Mouse (Mus musculus): ENCODE results near the gene Fntb.
"Not testable (repeated sequence)": the region's sequence is repeated elsewhere in the genome, so short reads cannot be mapped to it uniquely, and the experiment has no call there.

Fntb gene

DNA sequence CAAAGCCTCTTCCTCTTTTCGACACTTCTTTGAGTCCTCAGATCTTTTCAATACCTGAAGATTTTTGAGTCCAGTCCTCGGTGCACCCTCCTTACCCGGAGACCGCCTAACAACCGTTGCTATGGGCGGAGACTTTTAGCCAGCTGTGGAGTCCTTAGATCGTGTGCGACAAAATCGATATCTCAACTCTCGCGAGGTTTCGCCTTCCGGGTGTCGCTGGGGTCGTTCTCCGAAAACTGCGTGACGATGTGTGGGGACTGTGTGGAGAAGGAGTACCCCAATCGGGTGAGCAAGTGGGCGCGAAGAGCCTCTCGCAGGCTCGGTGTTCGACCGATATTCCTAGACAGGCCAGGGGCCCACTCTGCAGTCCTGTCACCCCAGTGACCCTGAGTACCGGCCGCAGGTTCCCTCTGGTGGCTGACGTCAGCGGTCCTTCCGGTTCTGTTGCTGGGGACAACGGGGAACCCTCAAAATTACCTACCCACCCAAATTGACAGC lies at the start of gene Fntb, which contains the start of gene Churc1:
TSS of gene Fntb (plus strand) at position 236 of the 498 bp plus-strand sequence.
TSS of gene Churc1 (plus strand) at position 185 of the 498 bp plus-strand sequence.
- peak; percentile 84 to 90 for DNase-seq (ENCODE audit: low spot score in 2 of 2)

DNA sequence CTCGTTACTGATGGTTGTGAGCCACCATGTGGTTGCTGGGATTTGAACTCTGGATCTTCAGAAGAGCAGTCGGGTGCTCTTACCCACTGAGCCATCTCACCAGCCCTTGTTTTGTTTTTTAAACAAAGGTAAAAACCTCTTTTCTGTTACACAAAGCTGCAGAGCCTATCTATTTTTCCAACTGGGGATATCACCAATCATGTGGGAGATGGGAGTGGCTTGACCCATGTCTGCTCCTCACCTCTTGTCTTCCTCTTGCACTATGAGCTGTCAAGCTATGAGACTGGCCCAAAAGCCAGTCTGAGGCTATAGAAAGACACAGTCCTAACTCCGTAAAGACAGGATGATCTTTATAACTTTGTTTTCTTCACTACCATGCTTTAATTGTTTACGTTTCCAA lies 47.0 kb upstream of the Fntb start:
- DNase-seq (ENCODE audit: low spot score in 2 of 2) = no peak

DNA sequence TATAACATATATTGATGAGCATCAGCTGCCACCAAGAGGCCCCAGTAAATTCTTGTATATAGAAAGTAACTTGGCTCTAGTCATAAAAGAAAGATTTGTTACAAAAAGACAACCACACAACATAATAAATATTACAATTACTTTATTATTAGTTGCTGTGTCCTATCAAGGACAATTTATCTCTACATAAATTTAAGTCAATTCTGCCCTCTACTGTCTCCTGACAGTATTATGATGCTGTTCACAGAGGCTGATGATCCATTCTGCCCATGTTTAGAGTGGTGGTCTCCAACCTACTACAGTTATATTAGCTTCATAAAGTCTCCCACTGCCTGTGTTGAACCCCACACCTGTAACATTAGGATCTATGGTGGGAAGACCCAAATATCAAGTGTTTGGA lies 44.8 kb upstream of the Fntb start:
- no peak for DNase-seq (ENCODE audit: low spot score in 2 of 2)

DNA sequence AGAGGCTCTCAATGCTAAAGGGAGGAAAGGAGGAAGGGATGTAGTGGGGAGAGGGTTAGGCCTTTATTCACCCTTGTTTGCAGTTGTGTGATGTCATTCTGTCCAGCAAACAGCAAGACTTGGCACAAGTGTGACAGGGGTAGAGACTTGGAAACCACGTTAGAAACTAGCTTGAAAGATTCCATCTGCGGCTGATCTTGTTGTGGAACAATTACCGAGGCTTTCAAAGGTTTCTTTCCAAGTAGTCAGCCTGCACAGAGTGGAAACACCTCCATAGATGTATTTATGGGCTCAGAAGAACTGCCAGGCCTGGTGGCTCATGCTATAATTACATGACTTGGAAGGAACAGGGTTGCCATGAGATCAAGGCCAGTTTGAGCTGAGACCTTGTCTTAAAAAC lies 43.4 kb upstream of the Fntb start:
- no peak for DNase-seq (ENCODE audit: low spot score in 2 of 2)

DNA sequence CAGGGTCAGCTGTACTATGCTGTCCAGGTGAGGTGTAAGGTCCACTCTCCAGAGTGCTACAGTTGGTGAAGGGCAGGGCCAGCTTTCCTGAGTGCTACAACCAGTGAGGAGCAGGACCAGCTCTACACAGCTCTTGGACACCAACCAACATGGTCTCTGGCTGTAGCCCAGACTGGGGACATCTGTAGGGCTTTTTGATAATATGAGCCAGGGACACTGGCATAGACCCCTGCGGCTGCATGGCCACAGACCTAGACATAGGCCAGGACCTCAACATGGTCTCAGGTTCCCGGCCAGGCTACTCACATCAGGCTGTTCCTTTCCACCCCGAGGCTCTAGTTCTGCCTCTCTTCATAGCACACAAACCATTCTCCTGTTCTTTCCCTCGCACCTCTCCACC lies 37.4 kb upstream of the Fntb start:
- no peak for DNase-seq (ENCODE audit: low spot score in 2 of 2)

DNA sequence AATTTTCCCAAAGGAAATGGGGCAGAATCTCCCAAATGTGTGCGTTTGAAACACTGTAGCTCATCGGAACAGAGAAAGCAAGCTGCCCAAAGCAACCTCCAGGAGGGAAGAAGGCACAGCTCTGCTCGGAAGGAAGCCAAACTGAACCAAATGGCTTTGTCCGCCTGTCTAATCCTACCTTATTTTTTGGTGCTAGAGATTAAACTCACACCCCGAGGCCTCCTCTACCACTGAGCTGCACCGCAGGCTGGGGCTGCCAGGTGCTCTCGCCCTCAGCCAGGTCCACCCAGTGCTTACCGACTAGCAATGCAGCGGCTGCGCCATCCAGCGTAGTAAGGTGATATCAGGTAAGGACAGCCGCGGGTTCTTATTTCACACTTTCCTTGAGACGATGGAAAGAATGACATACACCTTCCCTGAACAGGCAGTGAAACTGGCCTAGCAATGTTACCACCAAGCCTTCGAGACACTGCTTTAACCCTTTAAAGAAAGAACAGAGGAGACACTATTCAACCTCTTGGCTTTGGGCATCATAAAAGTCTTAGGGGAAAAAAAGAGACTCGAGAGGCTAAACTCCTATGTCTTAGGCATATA lies 14.4 kb upstream of the Fntb start:
- DNase-seq (ENCODE audit: low spot score in 2 of 2) = no peak

DNA sequence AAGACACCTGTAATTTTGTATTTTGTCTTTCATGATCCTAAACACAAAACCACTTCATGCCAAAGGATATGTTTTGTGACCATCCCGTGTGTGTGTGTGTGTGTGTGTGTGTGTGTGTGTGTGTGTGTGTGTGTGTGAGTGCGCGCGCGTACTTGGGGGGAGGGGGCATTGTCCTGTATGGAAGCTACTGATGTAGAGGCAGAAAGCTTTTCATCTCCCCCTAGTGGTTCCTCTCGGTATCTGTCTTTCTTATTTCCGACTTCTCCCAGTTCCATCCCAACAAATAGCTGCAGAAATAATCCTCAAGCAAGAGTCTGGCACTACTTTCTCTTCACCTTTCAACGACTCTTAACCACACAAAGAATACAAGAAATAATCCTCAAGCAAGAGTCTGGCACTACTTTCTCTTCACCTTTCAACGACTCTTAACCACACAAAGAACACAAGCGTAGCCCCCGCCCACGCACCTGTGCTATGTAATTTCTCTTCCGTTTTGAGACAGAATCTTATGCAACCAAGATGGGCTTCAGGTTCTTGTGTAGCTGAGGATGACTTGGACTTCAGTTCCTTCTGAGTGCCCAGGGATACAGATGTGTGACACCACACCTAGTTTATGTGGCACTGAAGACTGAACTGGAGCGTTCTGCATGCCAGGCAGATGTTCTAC lies 12.6 kb upstream of the Fntb start:
- DNase-seq (ENCODE audit: low spot score in 2 of 2) = no peak

DNA sequence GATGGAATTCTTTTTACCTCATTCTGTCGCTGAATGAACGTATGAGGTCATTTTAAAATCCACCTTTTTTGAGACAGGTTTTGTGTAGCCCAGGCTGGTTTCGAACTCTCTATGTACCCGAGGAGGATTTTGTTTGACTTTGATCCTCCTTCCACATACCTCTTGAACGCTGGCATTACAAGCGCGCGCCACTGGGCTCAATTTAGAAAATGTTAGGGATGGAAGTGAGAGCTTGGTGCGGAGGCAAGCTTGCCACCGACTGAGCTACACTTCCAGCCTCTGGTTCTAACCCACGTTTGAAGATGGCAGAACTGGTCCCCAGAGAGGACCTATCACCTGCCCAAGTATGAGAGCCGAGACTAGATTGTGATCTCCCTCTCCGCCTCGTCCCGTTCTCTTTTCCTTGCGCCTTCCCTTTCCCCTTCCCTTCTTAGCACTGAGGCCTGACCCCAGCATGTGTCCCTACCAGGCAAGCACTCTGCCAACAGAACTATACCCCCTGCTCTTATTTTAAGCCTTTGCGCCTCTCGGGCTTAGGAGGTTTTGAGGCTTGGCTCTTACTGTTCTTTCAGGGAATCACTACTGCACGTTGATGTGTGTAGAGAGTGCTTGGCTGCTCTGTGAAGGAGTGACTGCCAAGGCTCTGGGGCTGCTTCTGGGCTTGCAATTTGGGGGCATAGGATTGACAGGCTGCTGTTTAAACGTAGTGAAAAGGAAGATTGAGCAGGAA lies 677 bp downstream of the Fntb start:
- DNase-seq (ENCODE audit: low spot score in 2 of 2) = peak in 1 of 2 experiments; percentile 9

DNA sequence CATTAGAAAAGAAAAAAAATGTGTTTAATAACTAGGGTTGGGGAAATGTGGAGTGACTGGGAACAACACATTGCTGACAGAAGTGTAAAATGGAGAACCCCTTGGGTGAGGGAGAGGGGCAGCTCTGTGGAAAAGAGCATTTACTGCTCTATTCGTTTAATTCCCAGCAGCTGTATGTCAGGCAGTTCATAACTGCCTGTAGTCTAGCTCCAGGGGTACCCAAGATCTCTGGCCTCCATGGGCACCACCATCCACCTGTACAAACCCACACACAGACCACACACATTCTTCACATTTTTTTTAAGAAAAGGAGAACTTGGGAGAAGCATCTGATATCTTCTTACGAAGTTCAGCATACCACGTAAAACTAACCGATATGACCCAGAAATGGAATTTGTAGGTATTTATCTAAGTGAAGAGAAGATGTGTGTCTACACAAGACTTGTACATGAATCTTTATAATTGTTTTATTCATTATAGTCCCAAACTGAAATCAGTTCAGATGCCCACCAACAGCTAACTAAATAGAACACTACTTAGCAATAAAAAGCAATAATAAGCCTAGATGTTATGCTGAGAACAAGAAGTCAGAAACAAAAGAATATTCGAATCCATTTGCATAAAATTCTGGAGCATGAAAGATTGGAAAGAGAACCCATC lies 5.6 kb downstream of the Fntb start:
- DNase-seq (ENCODE audit: low spot score in 2 of 2) = no peak

DNA sequence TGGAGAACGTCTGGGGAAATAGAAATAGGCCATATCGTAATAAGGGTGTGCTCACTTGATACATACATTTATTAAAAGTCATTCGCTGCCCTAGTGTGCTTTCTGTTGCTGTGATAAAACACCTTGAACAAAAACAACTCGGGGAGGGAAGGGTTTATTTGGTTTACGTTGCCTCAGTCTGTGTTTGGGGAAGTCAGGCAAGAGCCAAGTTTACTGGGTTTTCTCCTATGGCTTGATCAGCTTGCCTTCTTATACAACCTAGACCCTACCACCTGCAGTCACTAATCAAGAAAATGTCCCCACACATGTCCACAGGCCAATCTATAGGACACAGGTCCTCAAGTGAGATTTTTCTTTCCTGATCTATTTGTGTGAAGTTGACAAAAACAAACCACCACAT lies 6.2 kb downstream of the Fntb start:
- DNase-seq (ENCODE audit: low spot score in 2 of 2) = no peak

DNA sequence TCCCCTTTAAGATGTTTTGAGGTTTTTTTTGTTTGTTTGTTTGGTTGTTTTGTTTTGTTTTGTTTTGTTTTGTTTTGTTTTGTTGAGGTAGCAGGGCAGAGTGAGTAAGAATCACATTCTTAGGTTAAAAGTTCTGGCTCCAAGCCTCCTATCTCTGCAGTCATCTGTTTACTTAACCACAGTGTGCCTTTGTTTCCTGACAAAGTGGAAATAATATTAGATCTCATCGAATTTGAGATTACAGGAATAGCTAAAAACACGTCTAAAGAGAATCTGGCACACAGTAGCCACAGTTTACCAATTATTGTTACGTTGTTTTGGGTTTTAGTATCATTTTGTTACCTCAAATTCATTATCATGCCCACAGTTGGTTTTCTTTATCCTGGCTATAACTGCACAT lies 9.3 kb downstream of the Fntb start:
- DNase-seq (ENCODE audit: low spot score in 2 of 2) = no peak

DNA sequence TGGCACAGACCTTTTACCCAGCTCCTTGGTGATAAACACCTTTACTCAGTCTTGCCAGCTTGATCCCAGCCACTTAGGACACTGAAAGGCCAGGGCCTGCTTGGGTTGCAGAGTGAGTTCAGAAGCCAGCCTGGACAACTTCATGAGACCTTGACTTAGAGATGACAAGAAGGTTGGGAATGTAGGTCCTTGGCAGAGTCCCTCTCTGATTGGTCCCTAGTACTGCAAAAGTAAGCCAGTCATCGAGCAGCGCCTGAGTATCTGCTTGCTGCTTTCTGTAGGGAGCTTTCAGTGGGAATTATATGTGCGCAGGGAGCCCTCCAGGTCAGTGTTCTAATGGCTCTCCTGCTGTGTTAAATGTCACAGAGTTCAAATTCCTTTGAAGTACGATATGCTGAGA lies 9.7 kb downstream of the Fntb start:
- no peak for DNase-seq (ENCODE audit: low spot score in 2 of 2)

DNA sequence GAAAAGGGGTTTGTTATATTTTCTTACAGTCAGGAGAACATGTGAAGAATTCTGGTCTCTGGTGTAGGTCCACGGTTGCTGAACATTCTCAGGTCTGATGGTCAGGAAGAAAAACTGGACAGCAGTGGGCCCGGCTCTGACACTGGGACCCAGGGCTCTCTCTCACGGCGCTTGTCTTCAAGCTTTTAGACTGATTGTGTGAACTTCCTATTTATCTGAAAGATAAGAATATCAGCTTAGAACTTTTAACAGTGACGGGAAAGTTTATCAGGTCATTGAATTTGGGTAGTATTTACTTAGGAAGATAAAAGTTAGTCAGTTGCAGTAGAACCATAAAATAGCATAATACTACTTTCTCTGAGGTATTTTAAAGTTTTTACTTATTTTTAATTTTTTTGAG lies 11.5 kb downstream of the Fntb start:
- no peak for DNase-seq (ENCODE audit: low spot score in 2 of 2)

DNA sequence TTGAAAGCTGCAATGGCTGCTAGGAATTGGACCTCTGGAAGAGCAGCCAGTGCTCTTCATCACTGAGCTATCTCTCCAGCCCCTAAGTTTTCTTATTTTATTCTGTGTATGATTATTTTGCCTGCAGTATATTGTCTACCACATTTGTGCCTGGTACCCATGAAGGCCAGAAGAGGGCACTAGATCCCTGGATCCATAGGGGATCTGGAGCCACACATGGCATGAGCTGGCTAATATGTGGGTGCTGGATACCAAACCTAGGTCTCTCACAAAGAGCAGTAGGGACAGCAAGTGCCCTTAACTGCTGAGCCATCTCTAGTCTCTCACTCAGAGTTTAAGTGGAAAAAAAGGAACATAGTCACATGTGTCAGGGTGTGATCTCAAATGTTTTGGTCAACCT lies 12.5 kb downstream of the Fntb start:
- no peak for DNase-seq (ENCODE audit: low spot score in 2 of 2)

DNA sequence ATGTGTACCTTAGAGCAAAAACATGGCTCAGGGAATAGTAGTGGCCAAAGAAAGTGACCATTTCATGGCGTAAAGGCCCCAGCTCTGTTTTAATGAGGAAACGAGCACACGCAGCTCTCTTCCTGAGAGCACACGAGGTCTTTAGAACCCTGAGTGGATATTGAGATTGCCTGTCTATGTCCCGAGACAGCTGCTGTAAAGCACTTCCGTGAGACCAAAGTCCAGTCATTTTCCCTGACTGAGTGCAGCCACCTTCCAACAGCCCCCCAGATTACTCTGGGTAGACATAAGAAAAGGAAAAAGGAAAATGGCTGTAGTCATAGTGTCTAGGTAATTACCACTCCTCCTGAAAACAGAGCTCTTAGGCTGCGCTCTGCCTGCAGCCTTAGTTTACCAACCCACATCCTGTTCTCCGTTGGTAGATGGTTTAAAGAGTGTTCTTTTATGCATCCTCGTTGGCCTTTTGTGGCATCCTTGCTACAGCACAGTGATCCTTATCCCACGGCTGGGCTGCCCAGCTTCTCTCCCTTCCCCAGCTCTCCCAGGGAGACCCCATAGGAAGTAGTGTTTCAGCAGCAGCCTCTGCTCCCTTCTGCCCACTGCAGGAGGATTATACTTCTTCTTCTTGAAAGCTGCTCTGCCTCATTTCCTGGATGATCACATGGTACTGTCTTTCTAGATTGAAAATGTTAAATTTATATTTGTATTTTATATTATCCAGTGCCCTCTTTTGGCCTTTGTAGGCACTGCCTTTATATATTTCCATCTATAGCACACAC lies 13.1 kb downstream of the Fntb start:
- no peak for DNase-seq (ENCODE audit: low spot score in 2 of 2)

DNA sequence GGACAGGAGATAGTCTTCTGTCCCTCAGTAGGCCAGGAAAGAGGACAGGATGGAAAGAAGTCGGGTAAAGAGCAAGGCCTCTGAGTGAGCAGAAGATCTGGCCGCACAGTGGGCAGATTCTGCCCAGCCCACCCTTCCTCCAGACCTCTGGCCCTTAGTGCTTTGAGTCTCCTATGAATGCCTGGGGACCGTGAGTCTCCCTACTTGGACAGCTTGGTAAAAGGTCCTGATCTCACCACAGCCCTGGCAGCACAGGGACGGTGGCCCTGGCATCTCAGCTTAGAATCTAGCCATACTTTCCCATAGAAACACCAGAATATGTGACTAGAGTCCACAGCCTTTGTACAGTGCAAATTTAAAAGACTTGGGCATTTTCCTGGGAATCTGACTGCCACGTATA lies 14.6 kb downstream of the Fntb start:
- DNase-seq (ENCODE audit: low spot score in 2 of 2) = no peak

DNA sequence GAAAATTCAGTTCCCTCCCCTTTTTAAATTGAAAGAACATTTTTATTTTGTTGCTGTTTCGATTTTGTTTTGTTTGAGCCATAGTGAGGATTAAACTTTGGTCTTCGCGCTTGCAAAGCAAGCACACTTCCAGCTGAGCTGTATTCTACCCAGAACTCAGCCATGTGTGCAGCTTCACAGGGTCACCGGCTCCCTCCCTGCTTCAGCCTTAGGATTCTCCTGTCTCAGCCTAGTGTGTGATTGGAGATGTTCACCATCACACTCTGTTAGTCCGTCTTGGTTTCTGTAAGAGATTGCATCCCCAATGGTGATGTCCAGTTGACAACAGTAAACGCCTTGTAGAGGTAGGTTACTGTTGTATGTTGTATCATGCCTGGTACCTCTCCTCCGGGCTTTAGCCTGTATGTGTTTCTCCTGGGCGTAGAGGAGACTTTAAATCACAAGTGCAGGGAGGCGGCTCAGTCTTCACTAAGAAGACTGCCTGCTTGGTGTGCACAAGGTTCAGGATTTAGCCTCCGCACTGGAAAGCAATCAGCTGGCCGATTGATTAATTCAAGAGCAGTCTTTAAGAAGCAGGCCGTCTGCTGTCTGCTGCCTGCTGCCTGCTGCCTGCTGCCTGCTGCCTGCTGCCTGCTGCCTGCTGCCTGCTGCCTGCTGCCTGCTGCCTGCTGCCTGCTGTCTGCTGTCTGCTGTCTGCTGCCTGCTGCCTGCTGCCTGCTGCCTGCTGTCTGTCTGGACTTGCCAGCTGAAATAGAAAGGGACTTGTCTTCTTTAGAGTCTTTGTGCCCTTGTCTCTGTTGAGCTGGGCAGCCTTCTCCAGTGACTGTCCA lies 15.5 kb downstream of the Fntb start:
- DNase-seq (ENCODE audit: low spot score in 2 of 2) = no peak

DNA sequence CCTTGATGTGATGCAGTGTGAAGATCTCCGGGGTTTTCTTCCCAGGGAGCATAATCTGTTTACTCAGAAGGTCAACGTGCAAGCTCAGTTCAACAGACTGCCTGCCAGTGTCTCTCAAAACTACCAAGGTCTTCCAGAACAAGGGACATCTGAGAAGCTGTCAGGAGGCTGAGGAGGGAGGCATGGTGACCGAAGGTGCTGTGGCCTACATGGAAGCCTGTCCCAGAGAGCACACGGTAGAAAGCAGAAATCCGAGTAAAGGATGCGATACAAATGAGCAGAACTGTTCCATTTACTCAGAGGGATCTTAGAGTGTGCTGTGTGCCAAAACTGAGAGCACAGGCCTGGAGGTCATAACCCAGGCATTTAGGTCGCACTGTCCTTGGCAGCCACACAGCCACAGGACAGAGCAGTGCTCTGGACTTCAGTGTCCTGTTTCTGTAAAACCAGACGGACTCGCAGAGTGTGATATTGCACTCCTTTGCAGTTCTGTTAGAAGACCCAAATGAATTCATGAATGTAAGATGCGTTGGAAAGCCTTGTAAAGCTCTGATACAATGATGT lies 18.7 kb downstream of the Fntb start:
- no peak for DNase-seq (ENCODE audit: low spot score in 2 of 2)

DNA sequence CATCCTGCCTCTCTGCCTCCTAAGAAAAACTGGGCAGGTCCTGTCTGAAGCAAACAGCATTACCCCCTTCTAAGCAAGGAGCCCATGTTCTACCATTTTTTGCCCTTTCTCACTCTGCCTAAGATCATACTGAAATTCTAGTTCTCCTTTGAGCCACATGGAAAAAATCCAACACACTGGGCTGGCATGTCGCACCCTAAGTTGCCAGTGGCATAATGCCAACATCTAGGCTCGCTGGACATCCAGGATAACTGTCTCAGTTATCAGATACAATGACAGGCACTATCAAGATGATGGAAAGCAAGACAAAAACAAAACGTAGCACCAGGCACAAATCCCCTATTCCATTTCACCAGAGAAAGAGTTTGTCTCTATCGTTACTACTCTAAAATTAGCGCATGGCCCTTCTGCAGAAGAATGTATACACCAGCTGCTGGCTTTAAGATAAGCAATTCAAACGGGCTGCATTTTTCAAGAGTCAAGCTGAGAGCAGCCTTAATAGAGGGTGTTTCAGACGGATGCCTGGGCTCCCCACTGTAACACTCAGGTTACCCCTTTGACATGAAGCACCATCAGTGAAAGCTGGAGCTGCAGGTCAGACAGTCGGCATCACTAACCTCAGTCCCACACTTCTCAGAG lies 25.2 kb downstream of the Fntb start:
- no peak for DNase-seq (ENCODE audit: low spot score in 2 of 2)

DNA sequence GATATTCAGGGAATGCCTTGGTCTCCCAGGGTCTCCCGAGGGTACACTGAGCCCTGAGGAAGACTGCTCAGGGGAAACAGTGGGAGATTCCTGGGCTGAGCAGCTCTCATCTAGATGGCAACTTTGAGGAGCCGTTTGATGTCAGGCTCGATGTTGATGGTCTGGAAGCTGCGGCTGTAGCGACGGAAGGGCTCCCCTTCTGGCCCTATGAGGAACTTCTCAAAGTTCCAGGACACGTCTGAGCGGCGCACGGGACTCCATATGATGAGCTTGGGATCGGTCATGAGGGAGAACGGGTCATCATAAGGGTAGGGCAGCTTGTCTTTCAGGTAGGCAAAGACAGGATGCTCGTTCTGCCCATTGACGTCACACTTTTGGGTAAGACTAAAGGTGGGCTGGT lies 27.2 kb downstream of the Fntb start:
- DNase-seq (ENCODE audit: low spot score in 2 of 2) = not testable (repeated sequence)

All from urinary bladder, postnatal 36 days (tissue).